Mouse (Mus musculus) left cerebral cortex, adult 9 months (tissue): ENCODE results near the gene Nap1l4.

ENCODE experiments used
- DNase-seq, 2 experiments: peaks; one replicate each; pipeline ENCODE4 v3.0.0; 2022; ENCODE audit warnings: low spot score in 2 of 2

The Nap1l4 gene

GRCm38 (mm10) chr7:143477800-143478199, 71.1 kb downstream of the Nap1l4 start:
- DNase-seq: no peak

GRCm38 (mm10) chr7:143476702-143477335, 72.1 kb downstream of the Nap1l4 start:
- no peak for DNase-seq

- DNase-seq: no peak
Observed at GRCm38 (mm10) chr7:143475876-143476275, 73.0 kb downstream of the Nap1l4 start.

GRCm38 (mm10) chr7:143474811-143475210, 74.1 kb downstream of the Nap1l4 start:
- no peak for DNase-seq

- no peak for DNase-seq
Observed at GRCm38 (mm10) chr7:143473347-143474101, 75.4 kb downstream of the Nap1l4 start, which contains the start of gene Slc22a18. Slc22a18 (plus strand) TSS chr7:143473736.

GRCm38 (mm10) chr7:143469946-143470345, 79.0 kb downstream of the Nap1l4 start:
- DNase-seq: peak in 1 of 2 experiments; percentile 67

GRCm38 (mm10) chr7:143467714-143468113, 81.2 kb downstream of the Nap1l4 start:
- no peak for DNase-seq

GRCm38 (mm10) chr7:143466099-143466677, 82.7 kb downstream of the Nap1l4 start:
- peak in 1 of 2 experiments; percentile 79 for DNase-seq

GRCm38 (mm10) chr7:143464811-143465560, 83.9 kb downstream of the Nap1l4 start:
- no peak for DNase-seq

- DNase-seq: peak in 1 of 2 experiments; percentile 67
Observed at GRCm38 (mm10) chr7:143463865-143464415, 85.0 kb downstream of the Nap1l4 start.
